Mouse (Mus musculus) cortical plate, adult 2 months (tissue): ENCODE data around the gene Nr4a3.

Experiments used
- CTCF ChIP-seq: fragments of 200-500 bp; IDR thresholded peaks from 2 replicates; pipeline ENCODE4 v1.5.1; 2011; ENCODE audit warnings: mild to moderate bottlenecking, control low read depth, low read length; ENCODE audit not compliant: insufficient read depth; ENCODE audit errors: extremely low read depth
- POLR2A ChIP-seq: fragments of 200-500 bp; IDR thresholded peaks from 2 replicates; pipeline ENCODE4 v1.6.1; 2011; ENCODE audit warnings: mild to moderate bottlenecking, low read length, control low read depth; ENCODE audit not compliant: insufficient read depth; ENCODE audit errors: extremely low read depth

DNA sequence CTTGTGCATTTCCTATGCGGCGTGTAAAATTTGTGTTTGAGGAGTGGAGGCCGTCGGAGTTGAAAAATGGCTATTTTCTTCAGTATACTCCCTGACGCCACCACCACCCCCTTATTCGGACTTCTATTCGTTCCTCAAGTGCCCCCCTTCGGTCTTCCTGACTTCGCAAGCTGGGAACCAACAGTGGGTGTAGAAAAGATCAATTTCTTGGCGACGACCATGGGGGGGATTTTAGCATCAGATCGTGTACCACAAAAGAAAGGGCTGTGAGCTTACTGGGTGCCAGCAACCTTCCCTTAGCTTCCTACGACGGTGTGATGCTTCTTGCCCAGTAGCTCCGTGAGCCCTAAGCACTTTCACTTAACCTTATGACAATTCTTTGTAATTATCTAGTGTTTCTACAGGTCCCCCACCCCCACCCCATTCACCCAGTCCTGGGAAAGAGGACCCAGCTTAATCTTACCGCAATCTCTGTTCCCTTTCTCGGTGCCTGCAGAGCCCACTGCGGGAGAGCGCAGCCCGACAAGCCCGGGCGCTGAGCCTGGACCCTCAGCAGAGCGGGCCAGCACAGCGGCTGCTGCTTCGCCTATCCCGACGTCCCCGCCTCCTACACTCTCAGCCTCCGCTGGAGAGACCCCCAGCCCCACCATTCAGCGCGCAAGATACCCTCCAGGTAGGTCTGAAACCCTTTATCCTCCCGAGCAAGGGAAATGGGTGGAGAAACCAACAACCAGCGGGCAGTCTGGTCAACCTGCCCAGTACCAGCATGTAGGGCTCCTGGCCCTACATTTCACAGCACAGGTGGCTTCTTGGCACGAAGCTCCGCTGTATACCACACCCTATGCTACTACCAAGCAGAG, 3.7 kb downstream of the Nr4a3 start:
- TF ChIP-seq CTCF (no peak), POLR2A (no peak)
